Mouse (Mus musculus) stomach, embryonic 15.5 days (tissue): Measurements from ENCODE around the gene Lrrc8e. TPM values are rescaled to one million over a fixed set of nuclear protein-coding genes. Genes with fewer than 3 reads are reported as not detected.
A peak's percentile ranks its signal among the peaks of the same experiment; 100 is the strongest.

Source experiments
- ATAC-seq: fragments of 200-750 bp; cut with Nextera tagmentation; 2 replicates; pipeline ENCODE4 v1.8.0; 2017; ENCODE audit warnings: low read depth, moderate number of reproducible peaks, moderate TSS enrichment; ENCODE audit not compliant: insufficient read depth, low FRiP score
- H3K27ac ChIP-seq: fragments of 300-500 bp; sonication (generic); 2 replicates; pipeline ENCODE4 v1.5.1; 2015; ENCODE audit warnings: mild to moderate bottlenecking, inconsistent platforms
- H3K27me3 ChIP-seq: fragments of 300-500 bp; sonication (generic); replicated peaks from 2 replicates; pipeline ENCODE4 v1.6.1; 2015; ENCODE audit warnings: inconsistent platforms
- H3K36me3 ChIP-seq: fragments of 300-500 bp; sonication (generic); 2 replicates; pipeline ENCODE4 v1.6.1; 2015; ENCODE audit warnings: inconsistent platforms
- H3K4me1 ChIP-seq: fragments of 300-500 bp; sonication (generic); 2 replicates; pipeline ENCODE4 v1.6.1; 2015; ENCODE audit warnings: inconsistent platforms
- H3K4me2 ChIP-seq: fragments of 300-500 bp; sonication (generic); 2 replicates; pipeline ENCODE4 v1.6.1; 2015; ENCODE audit warnings: mild to moderate bottlenecking, inconsistent platforms
- H3K4me3 ChIP-seq: fragments of 300-500 bp; sonication (generic); replicated peaks from 2 replicates; pipeline ENCODE4 v1.5.1; 2015; ENCODE audit warnings: inconsistent platforms
- H3K9ac ChIP-seq: fragments of 300-500 bp; sonication (generic); 2 replicates; pipeline ENCODE4 v1.6.1; 2015; ENCODE audit warnings: inconsistent platforms
- H3K9me3 ChIP-seq: fragments of 300-500 bp; sonication (generic); 2 replicates; pipeline ENCODE4 v1.6.1; 2016; ENCODE audit warnings: inconsistent platforms
- WGBS: fragments of 180-500 bp; shearing (Covaris S2); methylation state at CpG from one replicate; pipeline ENCODE4 v1.1.7; 2015; 5-methylcytosine and 5-hydroxymethylcytosine counted together
- polyA plus RNA-seq: library from polyadenylated mRNA; unstranded; fragments of >200 nt; fragmentation: Nextera tagmentation; extraction: Ambion mirVana; gene quantifications from 2 replicates; pipeline ENCODE4 v1.2.1, GENCODE M21; 2015

The Lrrc8e gene
- polyA plus RNA-seq, 1 experiment from 2014 or later, result 4.6 TPM

GRCm38 (mm10) chr8:4206182-4207015 lies 20.2 kb upstream of the Lrrc8e start:
- 24% methylated on average over 44 of the region's 44 CpGs for WGBS
- Histone ChIP-seq H3K4me1 (peaks cover 16% of the 10 kb centered on the region), H3K9me3 (no peaks in the 10 kb centered on the region), H3K4me2 (peak overlapping the region; percentile 26), H3K4me3 (no peak overlapping the region; the same call in 1 of the 2 replicates), H3K36me3 (no peaks in the 10 kb centered on the region), H3K27ac (0 out of 2 replicates have a peak overlapping the region, but pooled peaks have one; percentile 8), H3K9ac (no peak overlapping the region), H3K27me3 (peaks cover 6% of the 10 kb centered on the region; the same call in 1 of the 2 replicates)
- ATAC-seq, result peak; percentile 37

GRCm38 (mm10) chr8:4207016-4207350 lies 19.6 kb upstream of the Lrrc8e start:
- H3K27me3 ChIP-seq, result peaks cover 6% of the 10 kb centered on the region; the same call in 1 of the 2 replicates
- ATAC-seq, result peak; percentile 6
- 54% methylated on average over 2 of the region's 2 CpGs for WGBS
- H3K4me2 ChIP-seq, result peak overlapping the region; percentile 26; the same call in 1 of the 2 replicates
- H3K4me3 ChIP-seq, result no peak overlapping the region
- H3K36me3 ChIP-seq, result no peaks in the 10 kb centered on the region
- 0 out of 2 replicates have a peak overlapping the region, but pooled peaks have one; percentile 8 for H3K27ac ChIP-seq
- H3K9me3 ChIP-seq, result no peaks in the 10 kb centered on the region
- peaks cover 16% of the 10 kb centered on the region for H3K4me1 ChIP-seq
- H3K9ac ChIP-seq, result no peak overlapping the region

DNA sequence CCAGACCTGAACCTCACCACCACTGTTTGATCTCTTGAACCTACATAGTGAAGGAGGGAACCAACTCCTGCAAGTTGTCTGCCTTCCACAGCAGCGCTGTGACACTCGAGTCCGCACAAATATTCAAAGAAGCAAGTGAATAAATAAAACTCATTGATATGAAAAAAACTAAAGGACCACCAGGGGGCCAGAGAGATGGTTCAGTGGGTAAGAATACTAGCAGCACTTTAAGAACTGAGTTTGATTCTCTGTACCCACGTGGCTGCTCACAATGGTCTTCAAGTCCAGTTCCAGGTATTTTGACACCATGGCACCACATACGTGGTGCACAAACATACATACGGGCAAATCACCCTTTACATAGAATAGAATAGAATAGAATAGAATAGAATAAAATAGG lies 15.5 kb upstream of the Lrrc8e start:
- H3K4me2 ChIP-seq, result no peak overlapping the region
- 78% methylated on average over 6 of the region's 6 CpGs for WGBS
- H3K27ac ChIP-seq, result no peak overlapping the region
- H3K36me3 ChIP-seq, result no peaks in the 10 kb centered on the region
- H3K4me1 ChIP-seq, result peaks cover 40% of the 10 kb centered on the region
- H3K27me3 ChIP-seq, result peaks cover 9% of the 10 kb centered on the region; the same call in 1 of the 2 replicates
- H3K4me3 ChIP-seq, result no peak overlapping the region
- no peak for ATAC-seq
- H3K9ac ChIP-seq, result no peak overlapping the region
- H3K9me3 ChIP-seq, result no peaks in the 10 kb centered on the region

DNA sequence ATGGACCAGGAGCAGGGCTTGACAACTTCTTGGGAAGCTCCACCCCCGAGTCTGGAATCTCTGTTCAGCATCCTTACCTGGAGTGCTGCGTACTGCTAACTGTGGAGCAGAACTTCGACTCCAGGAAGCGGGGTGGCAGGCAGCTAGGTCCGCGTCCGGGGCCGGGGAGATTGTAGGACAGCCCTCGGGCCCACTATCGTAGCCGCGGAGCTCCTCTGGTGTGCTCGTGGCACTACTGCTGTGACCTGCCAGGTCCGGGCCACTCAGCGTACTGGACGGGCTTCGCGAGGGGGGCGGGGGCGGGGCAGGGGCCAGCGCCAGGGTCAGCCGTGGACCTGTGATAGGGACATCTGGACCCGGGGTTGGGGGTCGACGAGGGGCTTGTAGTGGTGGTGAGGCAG lies 13.8 kb upstream of the Lrrc8e start:
- H3K9ac ChIP-seq, result no peak overlapping the region
- H3K27ac ChIP-seq, result peak overlapping the region; percentile 68; the same call in 1 of the 2 replicates
- peak overlapping the region; percentile 48 for H3K4me3 ChIP-seq
- peak overlapping the region; percentile 95 for H3K4me2 ChIP-seq
- peaks cover 22% of the 10 kb centered on the region for H3K27me3 ChIP-seq
- peak; percentile 19; the same call in 1 of the 2 replicates for ATAC-seq
- H3K4me1 ChIP-seq, result peaks cover 30% of the 10 kb centered on the region
- WGBS, result under 1% methylated on average over 25 of the region's 25 CpGs
- no peaks in the 10 kb centered on the region for H3K9me3 ChIP-seq
- H3K36me3 ChIP-seq, result no peaks in the 10 kb centered on the region

GRCm38 (mm10) chr8:4213210-4214005 lies 13.2 kb upstream of the Lrrc8e start:
- Histone ChIP-seq H3K4me3 (peak overlapping the region; percentile 48), H3K9ac (no peak overlapping the region), H3K36me3 (no peaks in the 10 kb centered on the region), H3K27ac (peak overlapping the region; percentile 68), H3K27me3 (peaks cover 22% of the 10 kb centered on the region), H3K4me2 (peak overlapping the region; percentile 95), H3K9me3 (no peaks in the 10 kb centered on the region), H3K4me1 (peaks cover 30% of the 10 kb centered on the region)
- ATAC-seq, result peak; percentile 68
- 3% methylated on average over 18 of the region's 18 CpGs for WGBS

DNA sequence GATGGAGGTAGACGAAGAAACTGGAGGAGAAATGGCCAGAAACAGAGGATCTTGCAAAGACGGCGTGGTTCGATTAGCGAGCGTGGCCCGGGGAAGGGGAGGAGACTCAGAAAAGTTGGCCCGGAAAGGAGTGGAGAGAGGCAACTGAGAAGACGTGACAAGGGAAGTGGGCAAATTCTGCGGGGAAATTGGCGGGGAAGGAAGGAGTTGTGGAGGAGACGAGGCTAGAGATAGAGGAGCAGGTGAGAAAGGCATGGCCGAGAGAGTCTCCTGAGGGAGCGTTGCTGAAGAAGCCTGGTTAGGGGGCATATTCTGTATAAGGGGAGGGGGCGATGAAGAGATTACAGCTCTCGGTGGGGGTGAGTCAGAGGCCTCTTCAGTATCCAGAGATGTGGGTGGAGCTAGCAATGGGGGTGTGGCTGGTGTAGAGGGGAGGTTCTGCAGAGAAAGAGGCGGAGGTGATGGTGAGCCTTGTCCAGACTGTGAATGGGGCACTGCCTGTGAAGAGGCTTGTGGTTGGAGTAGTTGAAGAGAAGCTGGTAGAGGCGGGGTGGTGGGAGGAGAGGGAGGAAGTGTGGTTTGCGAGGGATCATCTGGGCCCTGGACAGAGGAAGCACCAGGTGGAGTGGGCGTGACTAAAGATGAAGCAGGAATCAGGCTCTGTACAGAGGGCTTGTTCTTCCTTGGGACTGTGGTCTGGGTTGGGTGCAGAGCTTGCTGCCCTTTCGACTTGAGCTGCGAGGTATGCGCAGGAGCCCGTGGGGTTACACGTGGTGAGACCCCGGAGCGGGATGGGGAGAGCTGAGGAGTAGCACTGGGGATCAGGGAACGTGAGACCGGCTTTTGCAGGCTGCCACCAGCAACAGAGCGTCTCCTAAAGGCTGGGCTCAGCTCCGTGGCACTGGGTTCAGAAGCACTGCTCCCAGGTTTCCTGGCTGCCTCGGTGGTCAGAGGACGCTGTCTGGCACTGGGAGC lies 12.3 kb upstream of the Lrrc8e start:
- Histone ChIP-seq H3K4me1 (peaks cover 30% of the 10 kb centered on the region), H3K4me2 (peak overlapping the region; percentile 95), H3K27me3 (peaks cover 22% of the 10 kb centered on the region), H3K27ac (peak overlapping the region; percentile 68), H3K9ac (no peak overlapping the region), H3K4me3 (peak overlapping the region; percentile 48), H3K9me3 (no peaks in the 10 kb centered on the region), H3K36me3 (no peaks in the 10 kb centered on the region)
- WGBS, result 11% methylated on average over 33 of the region's 33 CpGs
- peak; percentile 74 for ATAC-seq

- Histone ChIP-seq H3K27ac (no peak overlapping the region), H3K4me2 (peak overlapping the region; percentile 93), H3K9me3 (no peaks in the 10 kb centered on the region), H3K27me3 (peaks cover 22% of the 10 kb centered on the region), H3K36me3 (no peaks in the 10 kb centered on the region), H3K4me1 (peaks cover 30% of the 10 kb centered on the region), H3K4me3 (peak overlapping the region; percentile 53), H3K9ac (no peak overlapping the region)
- ATAC-seq, result no peak
- WGBS, result 8% methylated on average over 18 of the region's 18 CpGs
These were observed 10.3 kb upstream of the Lrrc8e start for GRCm38 (mm10) chr8:4216296-4216695.

DNA sequence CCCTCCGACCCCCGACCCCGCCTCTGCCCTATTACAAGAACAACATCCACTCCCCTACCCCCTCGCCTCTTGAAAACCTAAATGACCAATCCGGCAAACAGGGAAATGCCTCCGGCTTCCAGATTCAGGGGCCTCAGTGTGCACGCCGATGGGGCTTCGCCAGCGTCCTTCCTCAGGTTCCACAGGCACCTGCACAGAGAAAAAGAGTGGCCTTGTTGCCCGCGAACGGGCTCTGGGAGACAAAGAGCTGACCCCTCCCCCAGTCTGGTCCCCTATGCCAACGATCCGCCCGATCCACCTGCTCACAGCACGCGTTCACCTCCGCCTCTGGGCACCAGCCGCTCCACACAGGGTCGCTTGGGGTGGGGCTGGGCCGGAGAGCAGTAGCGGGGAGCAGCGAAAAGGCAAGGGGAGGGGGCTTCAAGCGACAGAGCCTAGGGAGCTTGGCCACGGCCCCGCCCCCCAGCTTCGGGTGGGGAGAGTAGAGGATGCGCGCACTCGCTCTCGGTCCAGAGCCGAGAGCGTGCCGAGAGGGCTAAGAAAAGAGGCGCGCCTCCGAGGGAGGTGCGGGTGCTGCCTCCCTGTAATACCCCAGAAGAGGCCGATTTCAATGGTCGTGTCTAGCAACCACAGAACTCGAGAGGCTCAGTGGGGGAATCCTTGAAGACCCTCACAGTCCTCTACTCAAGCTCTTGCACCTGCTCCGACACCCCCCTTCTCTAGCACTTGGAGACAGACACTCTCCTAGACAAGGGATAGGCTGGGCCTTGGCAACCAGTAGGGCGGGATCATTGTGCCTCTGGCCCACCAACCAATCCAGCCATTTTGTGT lies 9.6 kb upstream of the Lrrc8e start, which contains the start of gene Prr36:
Gene Prr36 (minus strand): TSS at position 669 of the 831 bp plus-strand sequence.
- Histone ChIP-seq H3K9me3 (no peaks in the 10 kb centered on the region), H3K9ac (peak within 1 kb of the TSS; percentile 22; the same call in 1 of the 2 replicates), H3K4me1 (peaks cover 30% of the 10 kb centered on the region), H3K36me3 (no peaks in the 10 kb centered on the region), H3K27me3 (peaks cover 22% of the 10 kb centered on the region), H3K4me3 (peak within 1 kb of the TSS; percentile 53), H3K4me2 (peak within 1 kb of the TSS; percentile 93), H3K27ac (no peak within 1 kb of the TSS)
- WGBS, result 1% methylated on average over 44 of the region's 44 CpGs
- ATAC-seq, result 0 out of 2 replicates have a peak, but pooled peaks have one; percentile 17

DNA sequence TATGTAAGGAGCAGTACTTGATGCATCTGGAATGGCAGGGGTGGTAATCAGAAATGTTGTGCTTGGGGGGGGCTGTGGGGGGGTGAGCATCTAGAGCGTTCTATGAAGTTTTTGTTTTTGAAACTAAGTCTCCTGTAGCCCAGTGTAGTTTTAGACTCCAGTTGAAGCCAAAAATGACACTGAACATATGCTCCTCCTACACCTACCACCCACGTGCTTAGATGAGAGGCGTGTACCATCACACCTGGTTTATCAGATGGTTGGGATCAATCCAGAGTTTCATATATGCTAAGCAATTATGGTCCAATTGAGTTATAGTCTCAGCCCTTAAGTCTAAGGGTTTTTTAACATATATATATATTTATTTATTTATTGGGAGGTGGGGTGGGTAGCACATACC lies 7.0 kb upstream of the Lrrc8e start:
- no peak for ATAC-seq
- no peak overlapping the region for H3K4me3 ChIP-seq
- no peaks in the 10 kb centered on the region for H3K36me3 ChIP-seq
- H3K4me2 ChIP-seq, result no peak overlapping the region
- no peak overlapping the region for H3K9ac ChIP-seq
- WGBS, result 90% methylated on average over 3 of the region's 3 CpGs
- no peaks in the 10 kb centered on the region for H3K9me3 ChIP-seq
- peaks cover 12% of the 10 kb centered on the region for H3K4me1 ChIP-seq
- peaks cover 22% of the 10 kb centered on the region for H3K27me3 ChIP-seq
- no peak overlapping the region for H3K27ac ChIP-seq

GRCm38 (mm10) chr8:4222059-4222458 lies 4.6 kb upstream of the Lrrc8e start:
- H3K4me2 ChIP-seq, result no peak overlapping the region
- H3K4me1 ChIP-seq, result peaks cover 6% of the 10 kb centered on the region; the same call in 1 of the 2 replicates
- ATAC-seq, result no peak
- H3K9ac ChIP-seq, result no peak overlapping the region
- H3K4me3 ChIP-seq, result no peak overlapping the region
- no peaks in the 10 kb centered on the region for H3K36me3 ChIP-seq
- H3K9me3 ChIP-seq, result no peaks in the 10 kb centered on the region
- peaks cover 5% of the 10 kb centered on the region for H3K27me3 ChIP-seq
- no peak overlapping the region for H3K27ac ChIP-seq
